Mouse (Mus musculus): ENCODE measurements around the gene Mcmbp.

DNA sequence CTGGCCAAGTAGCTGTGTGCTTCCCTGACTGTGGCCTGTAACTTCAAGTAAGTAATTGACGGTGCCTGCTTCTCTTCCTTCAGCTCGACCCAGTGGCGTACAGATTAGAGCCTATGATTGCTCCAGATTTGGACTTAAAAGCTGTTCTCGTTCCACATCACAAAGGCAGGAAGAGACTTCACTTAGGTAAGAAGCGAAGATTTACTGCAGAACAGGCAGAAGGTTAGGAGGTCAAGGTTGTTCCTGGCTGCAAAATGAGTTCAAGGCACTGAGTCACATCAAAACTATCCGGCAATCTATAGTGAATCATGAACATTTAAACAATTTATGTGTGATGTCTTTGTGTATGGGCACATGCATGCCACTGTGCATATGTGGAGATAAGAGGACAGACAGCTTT lies 36.9 kb upstream of the Mcmbp start:
- TF ChIP-seq CTCF (IDR thresholded peaks at IDR 0.05; ENCODE audit: low read depth, low read length): no peak
- no peak for TF ChIP-seq POLR2A (IDR thresholded peaks at IDR 0.05; ENCODE audit: borderline replicate concordance, low read depth, low read length)
